Mouse (Mus musculus) forebrain, embryonic 13.5 days (tissue): ENCODE results near the gene Clcnkb. TPM values are rescaled to one million over a fixed set of nuclear protein-coding genes. Genes with fewer than 3 reads are reported as not detected.

Source experiments
- ATAC-seq: fragments of 200-750 bp; cut with Nextera tagmentation; 2 replicates; pipeline ENCODE4 v1.8.0; 2017
- H3K27ac ChIP-seq: fragments of 300-500 bp; sonication (generic); 2 replicates; pipeline ENCODE4 v1.5.1; 2015; ENCODE audit warnings: inconsistent platforms, mild to moderate bottlenecking, moderate library complexity
- H3K27me3 ChIP-seq: fragments of 300-500 bp; sonication (generic); 2 replicates; pipeline ENCODE4 v1.6.1; 2015; ENCODE audit warnings: mild to moderate bottlenecking, inconsistent platforms
- H3K36me3 ChIP-seq: fragments of 300-500 bp; sonication (generic); 2 replicates; pipeline ENCODE4 v1.6.1; 2015; ENCODE audit warnings: mild to moderate bottlenecking, inconsistent platforms; ENCODE audit not compliant: poor library complexity, severe bottlenecking
- H3K4me1 ChIP-seq: fragments of 300-500 bp; sonication (generic); 2 replicates; pipeline ENCODE4 v1.6.1; 2015; ENCODE audit warnings: inconsistent platforms
- H3K4me2 ChIP-seq: fragments of 300-500 bp; sonication (generic); 2 replicates; pipeline ENCODE4 v1.6.1; 2015; ENCODE audit warnings: inconsistent platforms, mild to moderate bottlenecking, moderate library complexity
- H3K4me3 ChIP-seq: fragments of 300-500 bp; sonication (generic); 2 replicates; pipeline ENCODE4 v1.5.1; 2015; ENCODE audit warnings: mild to moderate bottlenecking, inconsistent platforms
- H3K9ac ChIP-seq: fragments of 300-500 bp; sonication (generic); 2 replicates; pipeline ENCODE4 v1.6.1; 2015; ENCODE audit warnings: mild to moderate bottlenecking, inconsistent platforms
- H3K9me3 ChIP-seq: fragments of 300-500 bp; sonication (generic); replicated peaks from 2 replicates; pipeline ENCODE4 v1.6.1; 2016; ENCODE audit warnings: inconsistent platforms
- WGBS: fragments of 180-500 bp; shearing (Covaris S2); methylation state at CpG from one replicate; pipeline ENCODE4 v1.1.7; 2015; 5-methylcytosine and 5-hydroxymethylcytosine counted together
- polyA plus RNA-seq: library from polyadenylated mRNA; unstranded; fragments of >200 nt; fragmentation: Nextera tagmentation; extraction: Ambion mirVana; gene quantifications from 2 replicates; pipeline ENCODE4 v1.2.1, GENCODE M21; 2015

The Clcnkb gene
- polyA plus RNA-seq, 1 experiment from 2014 or later: not detected

- Histone ChIP-seq H3K9ac (no peak overlapping the region), H3K4me3 (no peak overlapping the region), H3K27me3 (no peaks in the 10 kb centered on the region), H3K36me3 (peaks cover 80% of the 10 kb centered on the region), H3K27ac (no peak overlapping the region), H3K9me3 (no peaks in the 10 kb centered on the region), H3K4me1 (no peaks in the 10 kb centered on the region), H3K4me2 (no peak overlapping the region)
- ATAC-seq: no peak
- 93% methylated on average over 9 of the region's 9 CpGs for WGBS
These were observed 36.2 kb upstream of the Clcnkb start for GRCm38 (mm10) chr4:141451916-141452450.

GRCm38 (mm10) chr4:141451251-141451650, 35.4 kb upstream of the Clcnkb start:
- H3K4me2 ChIP-seq: no peak overlapping the region
- no peak overlapping the region for H3K4me3 ChIP-seq
- H3K4me1 ChIP-seq: peaks cover 6% of the 10 kb centered on the region; the same call in 1 of the 2 replicates
- H3K9ac ChIP-seq: no peak overlapping the region
- no peak for ATAC-seq
- H3K9me3 ChIP-seq: no peaks in the 10 kb centered on the region
- peaks cover 83% of the 10 kb centered on the region for H3K36me3 ChIP-seq
- H3K27me3 ChIP-seq: no peaks in the 10 kb centered on the region
- no peak overlapping the region for H3K27ac ChIP-seq
- WGBS: 89% methylated on average over 2 of the region's 2 CpGs

- H3K9ac ChIP-seq: peak overlapping the region; percentile 97; the same call in 1 of the 2 replicates
- H3K4me2 ChIP-seq: peak overlapping the region; percentile 92
- no peak for ATAC-seq
These were observed 30.4 kb upstream of the Clcnkb start for GRCm38 (mm10) chr4:141446211-141446610.

GRCm38 (mm10) chr4:141445328-141445720, 29.5 kb upstream of the Clcnkb start:
- no peak for ATAC-seq
- WGBS: 17% methylated on average over 14 of the region's 14 CpGs
- Histone ChIP-seq H3K27me3 (no peaks in the 10 kb centered on the region), H3K4me2 (peak overlapping the region; percentile 92), H3K9ac (peak overlapping the region; percentile 97), H3K9me3 (no peaks in the 10 kb centered on the region), H3K36me3 (peaks cover 42% of the 10 kb centered on the region), H3K27ac (0 out of 2 replicates have a peak overlapping the region, but pooled peaks have one; percentile 70), H3K4me3 (peak overlapping the region; percentile 98), H3K4me1 (peaks cover 22% of the 10 kb centered on the region)

More at GRCm38 (mm10) chr4:141446211-141446610, 30.4 kb upstream of the Clcnkb start:
- Histone ChIP-seq H3K9me3 (no peaks in the 10 kb centered on the region), H3K27me3 (no peaks in the 10 kb centered on the region), H3K4me3 (peak overlapping the region; percentile 98), H3K4me1 (peaks cover 22% of the 10 kb centered on the region), H3K27ac (no peak overlapping the region), H3K36me3 (peaks cover 48% of the 10 kb centered on the region)
- WGBS: 79% methylated on average over 7 of the region's 7 CpGs

GRCm38 (mm10) chr4:141444451-141445327, 28.9 kb upstream of the Clcnkb start, which contains the start of gene Zbtb17:
TSS of gene Zbtb17 (plus strand) at chr4:141444654.
- Histone ChIP-seq H3K9ac (peak within 1 kb of the TSS; percentile 97), H3K4me2 (peak within 1 kb of the TSS; percentile 92), H3K4me1 (peaks cover 22% of the 10 kb centered on the region), H3K27me3 (no peaks in the 10 kb centered on the region), H3K4me3 (peak within 1 kb of the TSS; percentile 98), H3K9me3 (no peaks in the 10 kb centered on the region), H3K27ac (peak within 1 kb of the TSS; percentile 70), H3K36me3 (peaks cover 36% of the 10 kb centered on the region)
- under 1% methylated on average over 48 of the region's 102 CpGs for WGBS
- ATAC-seq: peak; percentile 93

GRCm38 (mm10) chr4:141443641-141444429, 28.0 kb upstream of the Clcnkb start:
- Histone ChIP-seq H3K36me3 (peaks cover 28% of the 10 kb centered on the region), H3K9me3 (no peaks in the 10 kb centered on the region), H3K4me2 (peak overlapping the region; percentile 92), H3K27me3 (no peaks in the 10 kb centered on the region), H3K27ac (no peak overlapping the region), H3K9ac (peak overlapping the region; percentile 97), H3K4me3 (peak overlapping the region; percentile 98), H3K4me1 (peaks cover 22% of the 10 kb centered on the region)
- 48% methylated on average over 11 of the region's 11 CpGs for WGBS
- ATAC-seq: no peak

- Histone ChIP-seq H3K36me3 (no peaks in the 10 kb centered on the region), H3K4me1 (peaks cover 12% of the 10 kb centered on the region), H3K27ac (no peak overlapping the region), H3K9me3 (no peaks in the 10 kb centered on the region), H3K27me3 (no peaks in the 10 kb centered on the region), H3K4me3 (no peak overlapping the region), H3K9ac (no peak overlapping the region), H3K4me2 (no peak overlapping the region)
- ATAC-seq: no peak
These were observed 25.1 kb upstream of the Clcnkb start for GRCm38 (mm10) chr4:141440877-141441276.

GRCm38 (mm10) chr4:141439083-141439803, 23.4 kb upstream of the Clcnkb start:
- ATAC-seq: no peak
- no peaks in the 10 kb centered on the region for H3K9me3 ChIP-seq

GRCm38 (mm10) chr4:141435974-141436373, 20.2 kb upstream of the Clcnkb start, which contains the start of gene Srarp:
TSS of gene Srarp (minus strand) at chr4:141436105.
- no peaks in the 10 kb centered on the region for H3K4me1 ChIP-seq
- no peaks in the 10 kb centered on the region for H3K9me3 ChIP-seq
- no peak for ATAC-seq
- 0 out of 2 replicates have a peak, but pooled peaks cover 4% of the 10 kb centered on the region for H3K27me3 ChIP-seq
- H3K4me3 ChIP-seq: no peak within 1 kb of the TSS
- no peaks in the 10 kb centered on the region for H3K36me3 ChIP-seq
- H3K27ac ChIP-seq: no peak within 1 kb of the TSS
- no peak within 1 kb of the TSS for H3K9ac ChIP-seq
- H3K4me2 ChIP-seq: no peak within 1 kb of the TSS
- 100% methylated on average over 1 of the region's 1 CpGs for WGBS

More at GRCm38 (mm10) chr4:141439083-141439803, 23.4 kb upstream of the Clcnkb start:
- no peaks in the 10 kb centered on the region for H3K27me3 ChIP-seq
- H3K4me1 ChIP-seq: peaks cover 5% of the 10 kb centered on the region
- no peak overlapping the region for H3K4me3 ChIP-seq
- no peaks in the 10 kb centered on the region for H3K36me3 ChIP-seq
- WGBS: 85% methylated on average over 12 of the region's 12 CpGs
- no peak overlapping the region for H3K9ac ChIP-seq
- no peak overlapping the region for H3K4me2 ChIP-seq
- no peak overlapping the region for H3K27ac ChIP-seq

GRCm38 (mm10) chr4:141433191-141433590, 17.4 kb upstream of the Clcnkb start:
- WGBS: 84% methylated on average over 18 of the region's 18 CpGs
- H3K27ac ChIP-seq: no peak overlapping the region

GRCm38 (mm10) chr4:141432666-141433065, 16.9 kb upstream of the Clcnkb start:
- Histone ChIP-seq H3K36me3 (no peaks in the 10 kb centered on the region), H3K4me3 (no peak overlapping the region), H3K4me1 (no peaks in the 10 kb centered on the region), H3K27me3 (0 out of 2 replicates have a peak, but pooled peaks cover 4% of the 10 kb centered on the region), H3K9me3 (no peaks in the 10 kb centered on the region), H3K9ac (no peak overlapping the region), H3K27ac (no peak overlapping the region), H3K4me2 (no peak overlapping the region)
- ATAC-seq: no peak
- WGBS: 73% methylated on average over 14 of the region's 14 CpGs

More at GRCm38 (mm10) chr4:141433191-141433590, 17.4 kb upstream of the Clcnkb start:
- H3K9ac ChIP-seq: no peak overlapping the region
- no peaks in the 10 kb centered on the region for H3K9me3 ChIP-seq
- H3K4me2 ChIP-seq: no peak overlapping the region
- H3K36me3 ChIP-seq: no peaks in the 10 kb centered on the region
- H3K4me1 ChIP-seq: no peaks in the 10 kb centered on the region
- H3K27me3 ChIP-seq: 0 out of 2 replicates have a peak, but pooled peaks cover 4% of the 10 kb centered on the region
- no peak overlapping the region for H3K4me3 ChIP-seq
- no peak for ATAC-seq
